21 mouse cellular contexts compared by ENCODE assay signal in genomic region chr10:12814411-12814810, GRCm38 (mm10). TPM values are rescaled to one million over a fixed set of nuclear protein-coding genes. Genes with fewer than 3 reads are reported as not detected.
A peak's percentile ranks its signal among the peaks of the same experiment; 100 is the strongest.
DNase-seq lines count a peak whose midpoint lies in the region; ATAC-seq and TF ChIP-seq lines count a peak whose summit lies in the region.
"Had no signal": no experiment of that assay in that cellular context is flagged by ENCODE, and none has a peak within 500 bp of the region (broad histone marks: within the 10 kb centered on the region; RNA-seq: fewer than 3 reads in every experiment).

No protein-coding gene starts in this region.

- 69% methylated on average over 7 of the region's 7 CpGs for WGBS in heart, embryonic 10.5 days
- 84% methylated on average over 7 of the region's 7 CpGs for WGBS in stomach, embryonic 15.5 days
- WGBS in stomach, postnatal 0 days = 84% methylated on average over 7 of the region's 7 CpGs
- 31% methylated on average over 7 of the region's 7 CpGs for WGBS in liver, embryonic 15.5 days (ENCODE audit: insufficient replicate concordance)
- WGBS in lung, adult 2 months = 89% methylated on average over 7 of the region's 7 CpGs

- H3K27ac ChIP-seq in heart, embryonic 10.5 days = 0 out of 2 replicates have a peak overlapping the region, but pooled peaks have one; percentile 6
- H3K27ac ChIP-seq in stomach, embryonic 15.5 days = no peak overlapping the region
- H3K27ac ChIP-seq in stomach, postnatal 0 days (replicated peaks) = no peak overlapping the region
- H3K27ac ChIP-seq in liver, embryonic 15.5 days (replicated peaks) = peak overlapping the region; percentile 83
- H3K27ac ChIP-seq: embryonic facial prominence, embryonic 12.5 days; hindbrain, embryonic 12.5 days; layer of hippocampus, adult 2 months; midbrain, embryonic 15.5 days had no signal

- peak; percentile 69; the same call in 1 of the 2 replicates for ATAC-seq in stomach, embryonic 15.5 days (ENCODE audit: insufficient read depth, low FRiP score, low read depth)
- no peak for ATAC-seq in stomach, postnatal 0 days (ENCODE audit: low FRiP score, low TSS enrichment)
- ATAC-seq in liver, embryonic 15.5 days (ENCODE audit: insufficient read depth) = peak; percentile 73
- ATAC-seq: forebrain, embryonic 16.5 days; midbrain, embryonic 15.5 days had no signal

- H3K4me3 ChIP-seq in heart, embryonic 10.5 days = no peak overlapping the region
- H3K4me3 ChIP-seq in stomach, embryonic 15.5 days (replicated peaks) = no peak overlapping the region
- no peak overlapping the region for H3K4me3 ChIP-seq in stomach, postnatal 0 days (ENCODE audit: low read depth, low read length)
- no peak overlapping the region for H3K4me3 ChIP-seq in liver, embryonic 15.5 days (replicated peaks)
- H3K4me3 ChIP-seq in lung, adult 2 months (replicated peaks; ENCODE audit: extremely low read depth, low read depth, low read length) = no peak overlapping the region
- H3K4me3 ChIP-seq: embryonic facial prominence, embryonic 12.5 days; heart, embryonic 15.5 days; hindbrain, embryonic 12.5 days; layer of hippocampus, adult 2 months; midbrain, embryonic 15.5 days; myocyte had no signal

- no peak for TF ChIP-seq CTCF in stomach, postnatal 0 days (IDR thresholded peaks at IDR 0.05; ENCODE audit: low read depth)
- TF ChIP-seq CTCF in lung, adult 2 months (IDR thresholded peaks at IDR 0.05; ENCODE audit: insufficient read depth, low read length) = no peak

- no peak for TF ChIP-seq POLR2A in lung, adult 2 months (IDR thresholded peaks at IDR 0.05; ENCODE audit: borderline replicate concordance, extremely low read depth, low read depth, low read length)

- TF ChIP-seq EP300 in stomach, postnatal 0 days (optimal IDR thresholded peaks at IDR 0.05) = no peak

- no peaks in the 10 kb centered on the region for H3K27me3 ChIP-seq in heart, embryonic 10.5 days (ENCODE audit: insufficient read depth, poor library complexity, severe bottlenecking)
- H3K27me3 ChIP-seq in stomach, embryonic 15.5 days (replicated peaks) = no peaks in the 10 kb centered on the region
- H3K27me3 ChIP-seq in stomach, postnatal 0 days (ENCODE audit: control insufficient read depth, insufficient read depth, low read length) = no peaks in the 10 kb centered on the region
- H3K27me3 ChIP-seq in liver, embryonic 15.5 days = no peaks in the 10 kb centered on the region
- H3K27me3 ChIP-seq: CH12.LX; embryonic facial prominence, embryonic 12.5 days; heart, embryonic 15.5 days; hindbrain, embryonic 12.5 days; midbrain, embryonic 15.5 days had no signal

- no peak overlapping the region for H3K9ac ChIP-seq in stomach, embryonic 15.5 days
- no peak overlapping the region for H3K9ac ChIP-seq in stomach, postnatal 0 days (ENCODE audit: low read length)
- H3K9ac ChIP-seq in liver, embryonic 15.5 days = no peak overlapping the region
- H3K9ac ChIP-seq: embryonic facial prominence, embryonic 12.5 days; heart, embryonic 15.5 days; hindbrain, embryonic 12.5 days; midbrain, embryonic 15.5 days had no signal

- H3K4me1 ChIP-seq in heart, embryonic 10.5 days = peaks cover 67% of the 10 kb centered on the region
- no peaks in the 10 kb centered on the region; the same call in 1 of the 2 replicates for H3K4me1 ChIP-seq in stomach, embryonic 15.5 days
- H3K4me1 ChIP-seq in stomach, postnatal 0 days (replicated peaks; ENCODE audit: control insufficient read depth, insufficient read depth) = no peaks in the 10 kb centered on the region
- peaks cover 47% of the 10 kb centered on the region for H3K4me1 ChIP-seq in liver, embryonic 15.5 days (replicated peaks)
- peaks cover 11% of the 10 kb centered on the region for H3K4me1 ChIP-seq in lung, adult 2 months (ENCODE audit: control insufficient read depth, insufficient read depth, low read length)
- H3K4me1 ChIP-seq: hindbrain, embryonic 12.5 days; midbrain, embryonic 15.5 days had no signal

- no peak for DNase-seq in heart, embryonic 10.5 days (ENCODE audit: low spot score)
- DNase-seq in heart, postnatal 4 days = no peak
- no peak for DNase-seq in stomach, postnatal 0 days (ENCODE audit: low spot score)
- DNase-seq in lung, adult 2 months = no peak
- no peak for DNase-seq in adrenal gland, postnatal 4 days (ENCODE audit: low spot score in 2 of 2)
- DNase-seq: cerebellum, adult 9-10 months; kidney, adult 8-10 months; kidney, postnatal 14 days; layer of hippocampus, postnatal 36 days; right cerebral cortex, postnatal 25 days; thymus, postnatal 25 days had no signal

- no peaks in the 10 kb centered on the region for H3K9me3 ChIP-seq in heart, embryonic 10.5 days
- H3K9me3 ChIP-seq in stomach, embryonic 15.5 days = no peaks in the 10 kb centered on the region
- no peaks in the 10 kb centered on the region for H3K9me3 ChIP-seq in stomach, postnatal 0 days (ENCODE audit: control insufficient read depth, low read length)
- no peaks in the 10 kb centered on the region for H3K9me3 ChIP-seq in liver, embryonic 15.5 days (replicated peaks)
- H3K9me3 ChIP-seq: embryonic facial prominence, embryonic 12.5 days; heart, embryonic 15.5 days; hindbrain, embryonic 12.5 days; midbrain, embryonic 15.5 days had no signal

- no peaks in the 10 kb centered on the region for H3K36me3 ChIP-seq in heart, embryonic 10.5 days
- H3K36me3 ChIP-seq in stomach, embryonic 15.5 days = no peaks in the 10 kb centered on the region
- no peaks in the 10 kb centered on the region for H3K36me3 ChIP-seq in stomach, postnatal 0 days (ENCODE audit: control insufficient read depth, insufficient read depth, low read length)
- H3K36me3 ChIP-seq in liver, embryonic 15.5 days (replicated peaks) = no peaks in the 10 kb centered on the region
- H3K36me3 ChIP-seq: embryonic facial prominence, embryonic 12.5 days; hindbrain, embryonic 12.5 days; midbrain, embryonic 15.5 days had no signal

- no peak overlapping the region for H3K4me2 ChIP-seq in stomach, embryonic 15.5 days
- H3K4me2 ChIP-seq in stomach, postnatal 0 days (replicated peaks; ENCODE audit: low read depth) = no peak overlapping the region
- H3K4me2 ChIP-seq in liver, embryonic 15.5 days = peak overlapping the region; percentile 69
- H3K4me2 ChIP-seq: embryonic facial prominence, embryonic 12.5 days; heart, embryonic 15.5 days; hindbrain, embryonic 12.5 days; midbrain, embryonic 15.5 days had no signal

RNA-seq across cellular contexts. Expression of gene Utrn, which starts 54.8 kb away (rescaled TPM):
- polyA plus RNA-seq in heart, embryonic 10.5 days (2016; fragmentation: Nextera tagmentation; extraction: Ambion mirVana) = 65.2 and 68.5 TPM in 2 replicates
- total RNA-seq in heart, postnatal 4 days (2021) = 100 to 1,000 TPM in 1 of 2 experiments, 10 to 100 TPM in 1; 95.0 to 104 TPM
- 68.1 and 72.2 TPM in 2 replicates for polyA plus RNA-seq in stomach, embryonic 15.5 days (2015; fragmentation: Nextera tagmentation; extraction: Ambion mirVana)
- polyA plus RNA-seq in stomach, postnatal 0 days (2015; fragmentation: Nextera tagmentation; extraction: Ambion mirVana) = 33.8 and 40.4 TPM in 2 replicates
- 8.2 and 10.0 TPM in 2 replicates for polyA plus RNA-seq in liver, embryonic 15.5 days (2015; fragmentation: Nextera tagmentation; extraction: Ambion mirVana)
- 47.7 and 59.1 TPM in 2 replicates for polyA plus RNA-seq in lung, adult 2 months (2012; rRNA removed)
- 100 to 1,000 TPM in 1 of 2 experiments, 10 to 100 TPM in 1; 91.1 to 101 TPM for total RNA-seq in adrenal gland, postnatal 4 days (2021)

Comparison
In these comparisons a context has a peak if more than half of its experiments do, and no peak if none do; other contexts are left out.
1. H3K27ac ChIP-seq: peak in heart, embryonic 10.5 days (single experiment) and liver, embryonic 15.5 days (single experiment); none in stomach, embryonic 15.5 days (single experiment) and stomach, postnatal 0 days (single experiment).